Mouse (Mus musculus) liver, adult 2 months (tissue): ENCODE measurements around the gene Camk2n1. TPM values are rescaled to one million over a fixed set of nuclear protein-coding genes. Genes with fewer than 3 reads are reported as not detected.
"Not testable (repeated sequence)": the region's sequence is repeated elsewhere in the genome, so short reads cannot be mapped to it uniquely, and the experiment has no call there.

Experiments
- DNase-seq: peaks from one replicate; pipeline ENCODE4 v3.0.0-alpha.2; 2011; ENCODE audit warnings: low read depth, low spot score; ENCODE audit errors: extremely low read depth
- H3K27ac ChIP-seq: fragments of 200-500 bp; replicated peaks from 2 replicates; pipeline ENCODE4 v1.5.1; 2012; ENCODE audit warnings: low read depth, mild to moderate bottlenecking, control low read depth, inconsistent platforms, low read length; ENCODE audit not compliant: insufficient read depth
- H3K27me3 ChIP-seq: fragments of 200-500 bp; 2 replicates; pipeline ENCODE4 v1.6.1; 2012; ENCODE audit warnings: mild to moderate bottlenecking, moderate library complexity, low read length, inconsistent platforms; ENCODE audit not compliant: control insufficient read depth, insufficient read depth
- H3K36me3 ChIP-seq: fragments of 200-500 bp; 2 replicates; pipeline ENCODE4 v1.6.1; 2012; ENCODE audit warnings: low read length, inconsistent platforms; ENCODE audit not compliant: control insufficient read depth, insufficient read depth
- H3K4me1 ChIP-seq: fragments of 200-500 bp; 2 replicates; pipeline ENCODE4 v1.6.1; 2011; ENCODE audit warnings: low read length; ENCODE audit not compliant: control insufficient read depth, insufficient read depth
- H3K4me3 ChIP-seq: fragments of 200-500 bp; 2 replicates; pipeline ENCODE4 v1.5.1; 2011; ENCODE audit warnings: low read depth, mild to moderate bottlenecking, control low read depth, low read length, moderate library complexity; ENCODE audit not compliant: insufficient read depth
- H3K79me2 ChIP-seq: fragments of 200-500 bp; 2 replicates; pipeline ENCODE4 v1.6.1; 2012; ENCODE audit warnings: inconsistent platforms, mild to moderate bottlenecking, low read length, moderate library complexity; ENCODE audit not compliant: control insufficient read depth, insufficient read depth
- H3K9ac ChIP-seq: fragments of 200-500 bp; 2 replicates; pipeline ENCODE4 v1.6.1; 2012; ENCODE audit warnings: low read depth, mild to moderate bottlenecking, control low read depth, inconsistent platforms, low read length
- CTCF ChIP-seq: fragments of 200-500 bp; IDR thresholded peaks from 2 replicates; pipeline ENCODE4 v1.5.1; 2011; ENCODE audit warnings: low read depth, low read length, control low read depth
- POLR2A ChIP-seq: fragments of 200-500 bp; IDR thresholded peaks from 2 replicates; pipeline ENCODE4 v1.6.1; 2011; ENCODE audit warnings: low read length, control low read depth; ENCODE audit not compliant: insufficient read depth; ENCODE audit errors: extremely low read depth
- WGBS: fragments of 180-500 bp; shearing (Covaris S2); methylation state at CpG from one replicate; pipeline ENCODE4 v1.1.7; 2018; 5-methylcytosine and 5-hydroxymethylcytosine counted together
- polyA plus RNA-seq: library from polyadenylated mRNA; depleted of rRNA; stranded (reverse); fragments of >200 nt; gene quantifications from 2 replicates; pipeline ENCODE4 v1.2.3, GENCODE M21; 2012
- total RNA-seq: library from RNA; depleted of rRNA; stranded (reverse); fragments of >200 nt; gene quantifications from 2 replicates; pipeline ENCODE4 v1.2.3, GENCODE M21; 2014

The Camk2n1 gene
- total and polyA plus RNA-seq, 2 experiments = 15.4 to 40.4 TPM

- H3K27me3 ChIP-seq = no peaks in the 10 kb centered on the region
- DNase-seq = no peak
Measured at GRCm38 (mm10) chr4:138414725-138415124, 39.4 kb upstream of the Camk2n1 start.

GRCm38 (mm10) chr4:138415991-138416390 is 38.1 kb upstream of the Camk2n1 start:
- WGBS = 71% methylated on average over 3 of the region's 3 CpGs

More at GRCm38 (mm10) chr4:138414725-138415124, 39.4 kb upstream of the Camk2n1 start:
- no peak overlapping the region for H3K4me3 ChIP-seq
- H3K27ac ChIP-seq = no peak overlapping the region
- H3K9ac ChIP-seq = no peak overlapping the region
- no peaks in the 10 kb centered on the region for H3K79me2 ChIP-seq
- H3K36me3 ChIP-seq = no peaks in the 10 kb centered on the region
- H3K4me1 ChIP-seq = no peaks in the 10 kb centered on the region
- WGBS = 44% methylated on average over 6 of the region's 6 CpGs
- TF ChIP-seq CTCF = no peak
- no peak for TF ChIP-seq POLR2A

GRCm38 (mm10) chr4:138416414-138416813 is 37.7 kb upstream of the Camk2n1 start:
- H3K79me2 ChIP-seq = no peaks in the 10 kb centered on the region
- H3K4me1 ChIP-seq = no peaks in the 10 kb centered on the region
- H3K36me3 ChIP-seq = no peaks in the 10 kb centered on the region
- H3K27ac ChIP-seq = no peak overlapping the region
- H3K4me3 ChIP-seq = no peak overlapping the region
- no peak overlapping the region for H3K9ac ChIP-seq
- TF ChIP-seq CTCF (no peak), POLR2A (no peak)
- DNase-seq = no peak
- H3K27me3 ChIP-seq = no peaks in the 10 kb centered on the region
- WGBS = 81% methylated on average over 5 of the region's 5 CpGs

More at GRCm38 (mm10) chr4:138415991-138416390, 38.1 kb upstream of the Camk2n1 start:
- H3K79me2 ChIP-seq = no peaks in the 10 kb centered on the region
- DNase-seq = no peak
- no peak overlapping the region for H3K4me3 ChIP-seq
- H3K9ac ChIP-seq = no peak overlapping the region
- no peaks in the 10 kb centered on the region for H3K4me1 ChIP-seq
- H3K27me3 ChIP-seq = no peaks in the 10 kb centered on the region
- H3K27ac ChIP-seq = no peak overlapping the region
- H3K36me3 ChIP-seq = no peaks in the 10 kb centered on the region
- TF ChIP-seq CTCF (no peak), POLR2A (no peak)

GRCm38 (mm10) chr4:138417882-138418281 is 36.2 kb upstream of the Camk2n1 start:
- 85% methylated on average over 4 of the region's 4 CpGs for WGBS
- H3K27ac ChIP-seq = no peak overlapping the region
- H3K4me3 ChIP-seq = no peak overlapping the region
- TF ChIP-seq POLR2A (no peak), CTCF (no peak)
- no peaks in the 10 kb centered on the region for H3K27me3 ChIP-seq
- H3K36me3 ChIP-seq = no peaks in the 10 kb centered on the region
- DNase-seq = no peak
- H3K79me2 ChIP-seq = no peaks in the 10 kb centered on the region
- no peak overlapping the region for H3K9ac ChIP-seq
- H3K4me1 ChIP-seq = no peaks in the 10 kb centered on the region

- DNase-seq = no peak
- 56% methylated on average over 11 of the region's 11 CpGs for WGBS
- H3K36me3 ChIP-seq = no peaks in the 10 kb centered on the region
- no peak overlapping the region for H3K27ac ChIP-seq
- H3K4me1 ChIP-seq = no peaks in the 10 kb centered on the region
- TF ChIP-seq POLR2A (no peak), CTCF (no peak)
- no peaks in the 10 kb centered on the region for H3K27me3 ChIP-seq
- no peak overlapping the region for H3K9ac ChIP-seq
- H3K79me2 ChIP-seq = no peaks in the 10 kb centered on the region
- H3K4me3 ChIP-seq = no peak overlapping the region
Measured at GRCm38 (mm10) chr4:138418340-138418957, 35.7 kb upstream of the Camk2n1 start.

GRCm38 (mm10) chr4:138425028-138425427 is 29.1 kb upstream of the Camk2n1 start:
- Histone ChIP-seq H3K79me2 (no peaks in the 10 kb centered on the region), H3K27ac (no peak overlapping the region), H3K9ac (no peak overlapping the region), H3K27me3 (no peaks in the 10 kb centered on the region), H3K4me1 (peaks cover 5% of the 10 kb centered on the region), H3K4me3 (no peak overlapping the region), H3K36me3 (no peaks in the 10 kb centered on the region)
- DNase-seq = no peak
- 83% methylated on average over 6 of the region's 6 CpGs for WGBS
- TF ChIP-seq POLR2A (no peak), CTCF (no peak)

- WGBS = 92% methylated on average over 14 of the region's 14 CpGs
- H3K27ac ChIP-seq, H3K9ac ChIP-seq, DNase-seq, H3K79me2 ChIP-seq, H3K4me1 ChIP-seq, H3K36me3 ChIP-seq, H3K27me3 ChIP-seq, H3K4me3 ChIP-seq: not testable (repeated sequence)
Measured at GRCm38 (mm10) chr4:138425604-138426003, 28.5 kb upstream of the Camk2n1 start.
